Mouse (Mus musculus): ENCODE data around the gene Foxp4. TPM values are rescaled to one million over a fixed set of nuclear protein-coding genes. Genes with fewer than 3 reads are reported as not detected.

Foxp4 gene
- total RNA-seq, 1 experiment from 2014 or later, result 3.7 TPM

DNA sequence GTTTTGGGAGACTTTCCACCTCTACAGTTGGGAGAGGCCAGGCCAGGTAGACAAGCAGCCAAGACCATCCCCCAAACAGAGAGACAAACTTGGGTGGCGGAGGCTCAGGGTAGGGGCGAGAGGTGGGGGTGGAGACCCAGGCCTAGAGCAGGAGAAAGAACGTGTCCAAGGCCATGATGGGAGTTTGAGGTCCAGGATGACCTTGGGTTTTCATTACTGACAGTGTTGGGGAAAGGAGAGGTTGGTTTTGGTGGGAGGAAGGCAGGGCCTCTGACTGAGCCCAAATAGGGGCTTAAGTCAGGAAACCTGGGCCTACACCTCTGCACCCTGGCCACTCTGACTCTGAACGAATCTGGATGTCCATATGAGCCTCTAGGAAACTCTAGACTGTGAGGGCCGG lies 92.7 kb downstream of the Foxp4 start:
- no peak for ATAC-seq (replicated peaks; ENCODE audit: low read depth, poor library complexity, severe bottlenecking)

DNA sequence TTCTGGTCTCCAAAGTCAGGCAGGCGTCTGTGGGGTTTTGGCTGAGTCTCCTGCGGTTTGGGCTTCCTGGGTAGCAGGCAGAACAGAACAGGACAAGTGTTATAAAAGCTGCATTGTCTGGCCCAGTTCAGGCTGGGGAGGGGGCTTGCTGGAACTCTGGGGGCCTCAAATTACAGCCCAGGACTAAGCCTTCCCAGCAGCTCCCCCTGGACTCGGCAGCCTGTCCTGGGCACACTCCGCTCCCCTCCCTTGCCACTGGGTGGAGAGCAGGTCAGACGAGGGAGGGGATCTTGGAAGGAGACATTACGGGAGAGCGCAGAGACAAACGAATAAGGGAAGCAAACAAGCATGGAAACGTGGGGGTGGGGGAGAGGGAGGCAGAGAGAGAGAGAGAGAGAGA lies 93.3 kb downstream of the Foxp4 start:
- ATAC-seq (replicated peaks; ENCODE audit: low read depth, poor library complexity, severe bottlenecking), result peak; percentile 43; the same call in 1 of the 2 replicates

DNA sequence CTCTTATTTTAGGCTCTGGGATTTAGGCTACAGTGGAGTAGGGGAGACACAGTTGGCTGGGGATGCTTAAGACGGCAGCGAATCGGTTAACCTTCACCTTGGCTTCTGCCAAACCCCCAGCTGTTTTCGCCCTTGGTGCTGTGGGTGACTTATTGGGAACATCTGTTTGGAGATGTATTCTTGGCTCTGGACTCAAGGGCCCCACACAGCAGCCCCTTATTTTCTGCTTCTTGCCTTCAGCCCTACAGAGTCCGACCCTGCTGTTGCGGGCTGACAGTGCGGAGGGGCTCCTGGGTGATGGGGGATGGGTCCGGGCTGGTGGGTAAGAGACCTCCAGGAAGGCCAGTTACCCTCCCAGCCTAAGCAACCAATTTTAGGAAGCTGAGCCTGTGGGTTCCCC lies 103.1 kb downstream of the Foxp4 start:
- ATAC-seq (replicated peaks; ENCODE audit: low read depth, poor library complexity, severe bottlenecking), result no peak

DNA sequence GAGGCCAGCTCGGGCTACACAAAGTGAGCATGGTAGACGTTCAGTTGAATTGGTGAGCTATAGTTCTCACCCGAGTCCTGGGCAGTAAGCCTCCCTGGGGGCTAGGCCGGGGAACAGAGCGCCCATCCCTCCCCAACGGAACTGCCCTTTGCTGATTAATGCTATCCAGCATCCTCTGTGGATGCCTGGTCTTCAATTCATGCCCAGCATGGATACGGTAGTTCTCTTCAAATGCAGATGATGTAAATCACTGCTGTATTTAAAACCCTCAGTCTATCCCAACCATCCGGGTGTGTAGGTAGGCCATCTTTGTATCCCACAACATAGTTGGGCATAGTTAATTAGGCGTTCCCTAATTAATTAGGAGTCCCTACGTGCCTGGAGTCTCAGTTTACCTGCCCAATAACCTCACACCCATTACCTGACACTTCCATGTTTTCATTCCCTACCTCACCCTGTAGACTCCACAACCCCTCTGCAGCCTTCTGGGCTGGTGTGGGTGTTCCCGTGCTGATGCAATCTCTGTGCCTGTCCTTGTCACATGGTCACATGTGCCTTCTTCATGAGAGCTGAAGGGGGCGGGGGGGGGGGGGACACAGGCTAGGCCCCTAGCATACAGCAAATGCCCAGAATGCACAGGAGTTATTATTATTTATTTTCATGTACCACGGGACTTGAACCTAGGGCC lies 106.3 kb downstream of the Foxp4 start:
- ATAC-seq (replicated peaks; ENCODE audit: low read depth, poor library complexity, severe bottlenecking), result no peak

Other genes with a start within 250 kb of the Foxp4 start
- 64.8 and 74.6 TPM in 2 replicates for gene Tomm6, start 236.3 kb downstream of the Foxp4 start, total RNA-seq (2017)
- gene Frs3, start 235.6 kb downstream of the Foxp4 start, total RNA-seq (2017), result 0.92 and 1.6 TPM in 2 replicates
- 0.10 and 0.41 TPM in 2 replicates for gene Gm21981, start 230.2 kb downstream of the Foxp4 start, total RNA-seq (2017)
- gene Prickle4, start 229.9 kb downstream of the Foxp4 start, total RNA-seq (2017), result 0.27 and 0.34 TPM in 2 replicates
- not detected in 2 replicates for gene Pgc, start 197.8 kb downstream of the Foxp4 start, total RNA-seq (2017)
- gene Tfeb, start 187.6 kb downstream of the Foxp4 start, total RNA-seq (2017), result 5.8 and 6.4 TPM in 2 replicates
- 8.5 and 9.2 TPM in 2 replicates for gene Mdfi, start 90.0 kb downstream of the Foxp4 start, total RNA-seq (2017)
- gene 1700122O11Rik, start 113.6 kb upstream of the Foxp4 start, total RNA-seq (2017), result not detected in 2 replicates
- not detected in 2 replicates for gene 1700067P10Rik, start 164.7 kb upstream of the Foxp4 start, total RNA-seq (2017)
- gene 9830107B12Rik, start 221.6 kb upstream of the Foxp4 start, total RNA-seq (2017), result 1.4 TPM in 1 of 2 replicates, not detected in the other
- 0.29 and 0.37 TPM in 2 replicates for gene A530064D06Rik, start 242.6 kb upstream of the Foxp4 start, total RNA-seq (2017)

Measured in common myeloid progenitor, adult 5-6 weeks (primary cell).